Mouse (Mus musculus) brown adipose tissue, adult 24 weeks (tissue): ENCODE measurements around the gene Pla2g4c. TPM values are rescaled to one million over a fixed set of nuclear protein-coding genes. Genes with fewer than 3 reads are reported as not detected.
"Not testable (repeated sequence)": the region's sequence is repeated elsewhere in the genome, so short reads cannot be mapped to it uniquely, and the experiment has no call there.

Source experiments
- H3K27ac ChIP-seq: fragments of 200-500 bp; replicated peaks from 2 replicates; pipeline ENCODE4 v1.5.1; 2012; ENCODE audit warnings: low read depth, mild to moderate bottlenecking, low read length
- H3K4me1 ChIP-seq: fragments of 200-500 bp; 2 replicates; pipeline ENCODE4 v1.6.1; 2012; ENCODE audit warnings: low read length, mixed read lengths; ENCODE audit not compliant: control insufficient read depth, insufficient read depth, insufficient read length
- H3K4me3 ChIP-seq: fragments of 200-500 bp; 2 replicates; pipeline ENCODE4 v1.5.1; 2012; ENCODE audit warnings: low read depth, mild to moderate bottlenecking, low read length, moderate library complexity; ENCODE audit not compliant: insufficient read depth
- polyA plus RNA-seq: library from polyadenylated mRNA; stranded (reverse); fragments of >200 nt; gene quantifications from 2 replicates; pipeline ENCODE4 v1.2.4, GENCODE M21; 2012; ENCODE audit not compliant: missing spikeins, insufficient read depth, insufficient read length

Gene Pla2g4c
- polyA plus RNA-seq, result not detected in 2 replicates

DNA sequence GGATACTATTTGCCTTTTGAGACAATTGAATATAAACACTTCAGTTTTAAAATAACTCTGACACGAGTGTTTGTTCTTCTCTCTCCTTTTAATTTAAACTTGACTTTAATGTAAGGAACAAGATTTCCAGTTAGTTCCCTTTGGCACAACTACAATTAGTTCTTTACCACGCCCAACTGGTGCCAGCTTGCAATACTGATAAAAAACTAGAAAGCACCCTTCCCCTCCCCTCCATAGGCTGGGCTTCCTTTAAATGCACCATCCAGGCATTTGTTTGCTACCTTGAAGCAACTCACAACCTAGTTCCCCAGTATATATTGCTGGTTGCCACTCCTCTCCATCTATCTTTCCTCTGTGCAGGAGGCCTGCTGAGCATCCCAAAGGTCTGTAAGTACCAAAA, at the start of gene Pla2g4c:
TSS of gene Pla2g4c (plus strand) at position 340 of the 400 bp plus-strand sequence.
- no peak within 1 kb of the TSS for H3K27ac ChIP-seq
- no peaks in the 10 kb centered on the region for H3K4me1 ChIP-seq
- no peak within 1 kb of the TSS for H3K4me3 ChIP-seq

DNA sequence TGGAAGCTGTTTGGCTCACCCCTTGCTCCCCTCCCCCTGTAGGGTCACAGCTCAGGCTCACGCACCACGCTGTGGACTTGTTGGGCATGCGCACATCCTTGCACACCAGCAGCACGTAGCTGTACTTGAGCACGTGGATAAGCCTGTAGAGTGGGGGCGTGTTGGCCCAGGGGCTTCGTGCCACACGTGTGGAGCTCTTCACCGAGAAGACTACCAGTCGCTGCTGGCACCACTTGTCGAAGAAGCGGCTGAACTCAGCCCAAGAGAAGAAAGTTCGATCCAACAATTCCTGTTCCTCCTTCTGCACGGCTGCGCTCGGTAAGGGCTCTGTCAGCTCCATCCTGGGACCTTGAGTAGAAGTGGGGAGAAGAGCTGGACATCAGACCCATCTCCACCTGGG, 47.4 kb upstream of the Pla2g4c start, which contains the start of gene Lig1:
TSS of gene Lig1 (plus strand) at position 203 of the 400 bp plus-strand sequence.
- Histone ChIP-seq H3K4me1 (no peaks in the 10 kb centered on the region), H3K27ac (peak within 1 kb of the TSS; percentile 32; the same call in 1 of the 2 replicates), H3K4me3 (peak within 1 kb of the TSS; percentile 100)

GRCm38 (mm10) chr7:13277833-13278232, 46.6 kb upstream of the Pla2g4c start:
- H3K27ac ChIP-seq, result peak overlapping the region; percentile 32; the same call in 1 of the 2 replicates
- H3K4me3 ChIP-seq, result peak overlapping the region; percentile 100
- H3K4me1 ChIP-seq, result no peaks in the 10 kb centered on the region

DNA sequence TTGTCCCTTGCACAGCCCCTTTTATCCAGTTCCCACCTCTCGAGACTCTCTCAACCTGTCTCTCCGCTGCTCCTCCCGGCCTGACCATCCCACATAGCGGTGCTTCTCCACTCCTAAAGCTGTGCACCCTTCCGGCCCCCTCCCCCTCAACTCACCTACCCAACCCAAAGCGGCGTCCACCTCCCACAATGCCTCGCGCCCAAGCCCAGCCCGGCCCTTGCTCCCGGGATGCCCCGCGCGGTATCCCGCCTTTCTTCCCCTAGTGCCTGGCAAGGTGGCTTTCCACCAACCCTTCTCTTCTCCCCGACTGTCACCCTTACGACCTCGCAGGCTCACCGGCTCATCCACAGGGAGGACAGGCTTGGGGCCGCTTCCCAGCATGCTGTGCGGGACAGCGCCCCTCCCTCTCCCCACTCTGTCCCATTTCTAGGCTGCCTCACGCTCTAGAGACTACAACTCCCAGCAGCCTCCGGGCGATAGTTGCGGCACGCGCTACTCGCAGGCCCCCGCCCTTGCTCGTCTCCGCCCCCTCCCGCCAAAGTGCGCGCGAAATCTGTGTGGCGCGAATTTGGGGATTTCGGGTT, 46.1 kb upstream of the Pla2g4c start, which contains the start of gene Zswim9:
TSS of gene Zswim9 (minus strand) at position 414 of the 584 bp plus-strand sequence.
- no peaks in the 10 kb centered on the region for H3K4me1 ChIP-seq
- peak within 1 kb of the TSS; percentile 100 for H3K4me3 ChIP-seq
- H3K27ac ChIP-seq, result peak within 1 kb of the TSS; percentile 97

GRCm38 (mm10) chr7:13278957-13279356, 45.5 kb upstream of the Pla2g4c start:
- H3K4me1 ChIP-seq, H3K27ac ChIP-seq: not testable (repeated sequence)
- peak overlapping the region; percentile 100 for H3K4me3 ChIP-seq

DNA sequence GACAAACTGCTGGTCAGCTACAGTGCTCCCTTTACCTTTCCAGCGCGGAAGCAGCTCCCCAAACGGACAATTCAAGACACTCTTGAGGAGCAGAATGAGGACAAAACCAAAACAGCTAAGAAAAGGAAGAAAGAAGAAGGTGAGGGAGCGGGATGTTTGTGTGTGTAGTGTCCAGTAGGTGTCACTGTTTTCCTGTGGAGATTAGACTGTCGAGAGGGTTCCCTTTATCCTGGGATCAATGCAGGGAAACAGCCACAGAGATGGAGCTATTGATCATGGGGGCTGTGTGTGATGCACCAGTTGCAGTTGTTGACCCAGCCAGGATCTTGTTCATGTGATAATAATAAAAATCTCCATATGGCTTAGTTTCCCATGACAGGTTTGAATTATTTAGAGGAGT, 35.8 kb upstream of the Pla2g4c start:
- Histone ChIP-seq H3K4me3 (no peak overlapping the region), H3K27ac (no peak overlapping the region), H3K4me1 (peaks cover 2% of the 10 kb centered on the region; the same call in 1 of the 2 replicates)

GRCm38 (mm10) chr7:13290041-13290675, 34.3 kb upstream of the Pla2g4c start:
- peaks cover 2% of the 10 kb centered on the region; the same call in 1 of the 2 replicates for H3K4me1 ChIP-seq
- no peak overlapping the region for H3K4me3 ChIP-seq
- no peak overlapping the region for H3K27ac ChIP-seq

DNA sequence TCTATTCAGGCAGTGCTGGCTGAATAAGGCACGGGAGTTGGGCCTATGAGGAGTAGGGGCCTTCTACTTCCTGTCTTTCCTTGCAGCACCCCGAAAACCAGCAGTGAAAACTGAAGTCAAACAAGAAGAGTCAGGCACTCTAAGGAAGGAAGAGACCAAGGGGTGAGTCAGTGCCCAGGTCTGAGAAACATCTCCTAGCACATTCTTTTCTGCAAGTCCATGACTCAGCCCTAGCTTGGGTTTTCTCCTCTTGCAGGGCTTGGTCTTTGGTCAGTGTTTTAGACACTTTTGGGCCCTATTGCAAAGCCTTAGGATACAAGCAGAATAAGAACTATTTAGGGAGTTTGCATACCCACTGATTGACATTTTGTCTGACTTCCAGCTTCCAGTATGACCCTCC, 33.1 kb upstream of the Pla2g4c start:
- H3K4me3 ChIP-seq, result no peak overlapping the region
- H3K27ac ChIP-seq, result no peak overlapping the region
- H3K4me1 ChIP-seq, result peaks cover 2% of the 10 kb centered on the region; the same call in 1 of the 2 replicates

GRCm38 (mm10) chr7:13293878-13294855, 30.3 kb upstream of the Pla2g4c start:
- H3K4me3 ChIP-seq, result no peak overlapping the region

GRCm38 (mm10) chr7:13295256-13295655, 29.2 kb upstream of the Pla2g4c start:
- H3K4me1 ChIP-seq, result peaks cover 2% of the 10 kb centered on the region; the same call in 1 of the 2 replicates
- H3K4me3 ChIP-seq, result no peak overlapping the region
- no peak overlapping the region for H3K27ac ChIP-seq

More at GRCm38 (mm10) chr7:13293878-13294855, 30.3 kb upstream of the Pla2g4c start:
- Histone ChIP-seq H3K27ac (no peak overlapping the region), H3K4me1 (peaks cover 2% of the 10 kb centered on the region; the same call in 1 of the 2 replicates)

DNA sequence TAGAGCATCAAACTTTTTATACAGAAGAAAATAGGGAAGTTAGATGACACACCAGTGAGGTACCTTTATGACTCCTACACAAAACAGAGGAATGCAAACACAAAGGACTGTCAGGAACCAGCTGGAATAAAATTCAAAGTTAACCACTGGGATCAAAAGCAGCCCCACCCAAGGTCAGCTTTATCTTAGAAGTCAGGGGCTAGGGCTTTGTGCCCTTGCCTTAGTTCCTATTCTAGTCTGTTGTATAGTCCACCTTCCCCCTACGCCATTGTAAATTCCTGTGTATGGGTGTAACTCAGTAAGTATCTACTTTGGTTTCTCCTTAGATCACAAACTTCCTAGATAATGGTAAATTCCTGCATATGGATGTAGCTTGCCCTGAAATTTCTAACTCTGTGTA, 26.8 kb upstream of the Pla2g4c start:
- Histone ChIP-seq H3K27ac (no peak overlapping the region), H3K4me3 (no peak overlapping the region), H3K4me1 (peaks cover 2% of the 10 kb centered on the region; the same call in 1 of the 2 replicates)

GRCm38 (mm10) chr7:13298821-13299220, 25.6 kb upstream of the Pla2g4c start:
- Histone ChIP-seq H3K4me3 (no peak overlapping the region), H3K4me1 (no peaks in the 10 kb centered on the region)

DNA sequence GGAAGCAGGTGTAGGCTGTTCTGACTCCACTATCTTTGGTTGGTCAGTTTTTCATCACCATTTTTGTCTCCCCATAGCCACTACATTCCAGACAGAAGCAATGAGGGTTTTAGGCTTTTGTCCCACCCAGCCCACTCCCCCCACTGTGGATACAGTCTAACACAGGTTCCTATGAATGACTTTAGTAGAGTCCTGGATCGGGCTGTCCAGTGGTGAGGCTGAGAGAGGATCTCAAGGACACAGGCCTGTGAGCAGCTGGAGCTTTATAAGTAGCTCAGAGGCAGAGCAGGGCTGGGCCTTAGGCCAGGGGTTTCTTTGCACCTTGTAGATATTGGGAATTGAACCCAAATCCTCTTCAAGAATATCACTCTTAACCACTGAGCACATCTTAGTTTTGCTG, 22.8 kb upstream of the Pla2g4c start:
- H3K4me3 ChIP-seq, result no peak overlapping the region
- no peaks in the 10 kb centered on the region for H3K4me1 ChIP-seq
- no peak overlapping the region for H3K27ac ChIP-seq

More at GRCm38 (mm10) chr7:13298821-13299220, 25.6 kb upstream of the Pla2g4c start:
- no peak overlapping the region for H3K27ac ChIP-seq

GRCm38 (mm10) chr7:13302780-13303179, 21.7 kb upstream of the Pla2g4c start:
- Histone ChIP-seq H3K4me1 (no peaks in the 10 kb centered on the region), H3K27ac (no peak overlapping the region), H3K4me3 (no peak overlapping the region)

GRCm38 (mm10) chr7:13303372-13303771, 21.1 kb upstream of the Pla2g4c start:
- Histone ChIP-seq H3K4me1 (no peaks in the 10 kb centered on the region), H3K27ac (no peak overlapping the region), H3K4me3 (no peak overlapping the region)
